Mouse (Mus musculus): ENCODE results near the gene Mast2. TPM values are rescaled to one million over a fixed set of nuclear protein-coding genes. Genes with fewer than 3 reads are reported as not detected.

Mast2 gene
- total RNA-seq, 2 experiments from 2014 or later: 110 to 133 TPM

Other genes starting within 250 kb of the Mast2 start
- gene Pik3r3, start 242.6 kb downstream of the Mast2 start, total RNA-seq (2021): 10 to 100 TPM; 38.3 to 47.1 TPM
- 10 to 100 TPM; 20.2 to 20.8 TPM for gene Ipp, start 43.4 kb upstream of the Mast2 start, total RNA-seq (2021)
- 10 to 100 TPM; 12.5 to 13.3 TPM for gene Tmem69, start 91.8 kb upstream of the Mast2 start, total RNA-seq (2021)
- 10 to 100 TPM; 28.7 to 33.2 TPM for gene Gpbp1l1, start 93.5 kb upstream of the Mast2 start, total RNA-seq (2021)
- gene Ccdc17, start 132.5 kb upstream of the Mast2 start, total RNA-seq (2021): 1 to 10 TPM; 3.0 to 3.3 TPM
- 10 to 100 TPM; 74.0 to 74.6 TPM for gene Nasp, start 163.8 kb upstream of the Mast2 start, total RNA-seq (2021)
- 100 to 1,000 TPM; 537 to 556 TPM for gene Akr1a1, start 187.5 kb upstream of the Mast2 start, total RNA-seq (2021)
- gene Prdx1, start 221.4 kb upstream of the Mast2 start, total RNA-seq (2021): 100 to 1,000 TPM; 174 to 189 TPM
- 10 to 100 TPM; 17.3 to 20.7 TPM for gene Mmachc, start 244.2 kb upstream of the Mast2 start, total RNA-seq (2021)
- gene Ccdc163, start 244.3 kb upstream of the Mast2 start, total RNA-seq (2021): 1 to 10 TPM; 2.7 to 3.2 TPM

Measured in layer of hippocampus, postnatal 10 days (tissue).